Mouse (Mus musculus): ENCODE data around the gene Tbx2. TPM values are rescaled to one million over a fixed set of nuclear protein-coding genes. Genes with fewer than 3 reads are reported as not detected.

The Tbx2 gene
- polyA plus RNA-seq, 1 experiment, result 1.0 TPM

- Histone ChIP-seq H3K36me3 (ENCODE audit: control insufficient read depth, insufficient read depth) (no peaks in the 10 kb centered on the region), H3K79me2 (ENCODE audit: control insufficient read depth, insufficient read depth) (no peaks in the 10 kb centered on the region), H3K4me2 (ENCODE audit: low read depth) (no peak overlapping the region), H3K27me3 (ENCODE audit: control insufficient read depth, insufficient read depth, insufficient read length) (peaks cover 58% of the 10 kb centered on the region), H3ac (ENCODE audit: control insufficient read depth, insufficient read length) (no peak overlapping the region), H3K4me3 (no peak overlapping the region)
- no peak for TF ChIP-seq TCF3 (IDR thresholded peaks at IDR 0.05; ENCODE audit: insufficient read length, low read depth)
- TF ChIP-seq POLR2A (IDR thresholded peaks at IDR 0.05; ENCODE audit: insufficient read length, low read depth), result no peak
- no peak for TF ChIP-seq TCF12 (IDR thresholded peaks at IDR 0.05; ENCODE audit: insufficient read depth, poor library complexity, severe bottlenecking)
These were observed 55.6 kb downstream of the Tbx2 start for GRCm38 (mm10) chr11:85887801-85888450.

GRCm38 (mm10) chr11:85888451-85888961 lies 56.2 kb downstream of the Tbx2 start:
- Histone ChIP-seq H3ac (ENCODE audit: control insufficient read depth, insufficient read length) (no peak overlapping the region), H3K36me3 (ENCODE audit: control insufficient read depth, insufficient read depth) (no peaks in the 10 kb centered on the region), H3K79me2 (ENCODE audit: control insufficient read depth, insufficient read depth) (no peaks in the 10 kb centered on the region), H3K4me2 (ENCODE audit: low read depth) (no peak overlapping the region), H3K4me3 (no peak overlapping the region), H3K27me3 (ENCODE audit: control insufficient read depth, insufficient read depth, insufficient read length) (peaks cover 58% of the 10 kb centered on the region)
- TF ChIP-seq MAX (IDR thresholded peaks at IDR 0.05; ENCODE audit: low read depth) (no peak), REST (IDR thresholded peaks at IDR 0.05; ENCODE audit: insufficient read depth, insufficient read length) (no peak), POLR2AphosphoS2 (IDR thresholded peaks at IDR 0.05; ENCODE audit: insufficient read length, low read depth) (no peak), USF1 (IDR thresholded peaks at IDR 0.05; ENCODE audit: low read depth) (no peak), TCF3 (IDR thresholded peaks at IDR 0.05; ENCODE audit: insufficient read length, low read depth) (no peak), POLR2A (IDR thresholded peaks at IDR 0.05; ENCODE audit: insufficient read length, low read depth) (no peak), CEBPB (IDR thresholded peaks at IDR 0.05; ENCODE audit: insufficient read depth, poor library complexity, severe bottlenecking) (no peak), E2F4 (IDR thresholded peaks at IDR 0.05; ENCODE audit: insufficient read depth) (no peak), SRF (IDR thresholded peaks at IDR 0.05; ENCODE audit: control insufficient read depth, insufficient read length, low read depth) (no peak), MYOD1 (IDR thresholded peaks at IDR 0.05; ENCODE audit: control insufficient read depth in 1 of 3, insufficient read length in 2 of 3, low read depth in 2 of 3) (no peak), MYOG (IDR thresholded peaks at IDR 0.05; ENCODE audit: control insufficient read depth in 1 of 3, insufficient read depth in 1 of 3, insufficient read length in 2 of 3, low read depth in 2 of 3) (no peak), TCF12 (IDR thresholded peaks at IDR 0.05; ENCODE audit: insufficient read depth, poor library complexity, severe bottlenecking) (no peak)

- no peaks in the 10 kb centered on the region for H3K36me3 ChIP-seq (ENCODE audit: control insufficient read depth, insufficient read depth)
- H3K4me3 ChIP-seq, result no peak overlapping the region
- no peak overlapping the region for H3K4me2 ChIP-seq (ENCODE audit: low read depth)
- H3ac ChIP-seq (ENCODE audit: control insufficient read depth, insufficient read length), result no peak overlapping the region
- no peak for TF ChIP-seq TCF3 (IDR thresholded peaks at IDR 0.05; ENCODE audit: insufficient read length, low read depth)
- TF ChIP-seq MYOG (IDR thresholded peaks at IDR 0.05; ENCODE audit: control insufficient read depth in 1 of 3, insufficient read depth in 1 of 3, insufficient read length in 2 of 3, low read depth in 2 of 3), result no peak
- TF ChIP-seq MYOD1 (IDR thresholded peaks at IDR 0.05; ENCODE audit: control insufficient read depth in 1 of 3, insufficient read length in 2 of 3, low read depth in 2 of 3), result no peak
- no peak for TF ChIP-seq POLR2AphosphoS2 (IDR thresholded peaks at IDR 0.05; ENCODE audit: insufficient read length, low read depth)
- TF ChIP-seq E2F4 (IDR thresholded peaks at IDR 0.05; ENCODE audit: insufficient read depth), result no peak
- TF ChIP-seq USF1 (IDR thresholded peaks at IDR 0.05; ENCODE audit: low read depth), result no peak
- TF ChIP-seq CEBPB (IDR thresholded peaks at IDR 0.05; ENCODE audit: insufficient read depth, poor library complexity, severe bottlenecking), result no peak
- no peak for TF ChIP-seq SRF (IDR thresholded peaks at IDR 0.05; ENCODE audit: control insufficient read depth, insufficient read length, low read depth)
- no peak for TF ChIP-seq POLR2A (IDR thresholded peaks at IDR 0.05; ENCODE audit: insufficient read length, low read depth)
- no peak for TF ChIP-seq TCF12 (IDR thresholded peaks at IDR 0.05; ENCODE audit: insufficient read depth, poor library complexity, severe bottlenecking)
- TF ChIP-seq REST (IDR thresholded peaks at IDR 0.05; ENCODE audit: insufficient read depth, insufficient read length), result no peak
- no peak for TF ChIP-seq MAX (IDR thresholded peaks at IDR 0.05; ENCODE audit: low read depth)
- H3K79me2 ChIP-seq (ENCODE audit: control insufficient read depth, insufficient read depth), result no peaks in the 10 kb centered on the region
- peaks cover 58% of the 10 kb centered on the region for H3K27me3 ChIP-seq (ENCODE audit: control insufficient read depth, insufficient read depth, insufficient read length)
These were observed 56.8 kb downstream of the Tbx2 start for GRCm38 (mm10) chr11:85889056-85889729.

- H3K4me2 ChIP-seq (ENCODE audit: low read depth), result no peak overlapping the region
- no peaks in the 10 kb centered on the region for H3K36me3 ChIP-seq (ENCODE audit: control insufficient read depth, insufficient read depth)
- no peaks in the 10 kb centered on the region for H3K79me2 ChIP-seq (ENCODE audit: control insufficient read depth, insufficient read depth)
- peaks cover 64% of the 10 kb centered on the region for H3K27me3 ChIP-seq (ENCODE audit: control insufficient read depth, insufficient read depth, insufficient read length)
- no peak overlapping the region for H3ac ChIP-seq (ENCODE audit: control insufficient read depth, insufficient read length)
- TF ChIP-seq POLR2AphosphoS2 (IDR thresholded peaks at IDR 0.05; ENCODE audit: insufficient read length, low read depth) (no peak), REST (IDR thresholded peaks at IDR 0.05; ENCODE audit: insufficient read depth, insufficient read length) (no peak), CEBPB (IDR thresholded peaks at IDR 0.05; ENCODE audit: insufficient read depth, poor library complexity, severe bottlenecking) (no peak), POLR2A (IDR thresholded peaks at IDR 0.05; ENCODE audit: insufficient read length, low read depth) (no peak), TCF12 (IDR thresholded peaks at IDR 0.05; ENCODE audit: insufficient read depth, poor library complexity, severe bottlenecking) (no peak), MYOD1 (IDR thresholded peaks at IDR 0.05; ENCODE audit: control insufficient read depth in 1 of 3, insufficient read length in 2 of 3, low read depth in 2 of 3) (no peak), USF1 (IDR thresholded peaks at IDR 0.05; ENCODE audit: low read depth) (no peak), MAX (IDR thresholded peaks at IDR 0.05; ENCODE audit: low read depth) (no peak)
- H3K4me3 ChIP-seq, result no peak overlapping the region
These were observed 57.6 kb downstream of the Tbx2 start for GRCm38 (mm10) chr11:85889730-85890562.

Data from myocyte (in vitro differentiated cells).